ENCODE assay signal across 8 mouse cellular contexts in genomic region chr16:50429692-50430514, GRCm38 (mm10). TPM values are rescaled to one million over a fixed set of nuclear protein-coding genes. Genes with fewer than 3 reads are reported as not detected.
DNase-seq lines count a peak whose midpoint lies in the region; ATAC-seq lines count a peak whose summit lies in the region.

No protein-coding gene starts in this region.

- peak overlapping the region; percentile 96 for H3K4me2 ChIP-seq in forebrain, embryonic 14.5 days (ENCODE audit: low read length)

- H3K4me3 ChIP-seq in forebrain, embryonic 14.5 days (ENCODE audit: low read depth, low read length), result peak overlapping the region; percentile 93

- H3K9me3 ChIP-seq in forebrain, embryonic 14.5 days (replicated peaks; ENCODE audit: control insufficient read depth, low read length), result no peaks in the 10 kb centered on the region

- no peaks in the 10 kb centered on the region for H3K36me3 ChIP-seq in forebrain, embryonic 14.5 days (ENCODE audit: control insufficient read depth, insufficient read depth, low read length)

- no peaks in the 10 kb centered on the region for H3K27me3 ChIP-seq in forebrain, embryonic 14.5 days (replicated peaks; ENCODE audit: control insufficient read depth, insufficient read depth, low read length)

- no peak overlapping the region for H3K27ac ChIP-seq in forebrain, embryonic 14.5 days (ENCODE audit: low read depth, low read length)

- under 1% methylated on average over 54 of the region's 69 CpGs for WGBS in forebrain, embryonic 14.5 days

- peak; percentile 44 for DNase-seq in MN1 (ENCODE audit: low spot score)
- peak; percentile 8 for DNase-seq in c-Kit-positive CD71-positive TER-119-negative erythroid progenitor cells, embryonic 14.5 days (ENCODE audit: low read depth)
- DNase-seq in forebrain, embryonic 14.5 days (ENCODE audit: low spot score), result peak; percentile 52
- peak; percentile 50 for DNase-seq in heart, postnatal 4 days
- peak; percentile 24 to 32 for DNase-seq in layer of hippocampus, postnatal 25 days (ENCODE audit: extremely low spot score in 1 of 2, low spot score in 1 of 2)
- peak; percentile 8 for DNase-seq in lung, postnatal 25 days (ENCODE audit: low spot score)
- peak; percentile 69 for DNase-seq in retina, postnatal 1 day
- DNase-seq in urinary bladder, postnatal 14 days (ENCODE audit: low spot score), result peak; percentile 37

- ATAC-seq in forebrain, embryonic 14.5 days, result 0 out of 2 replicates have a peak, but pooled peaks have one; percentile 2

- H3K9ac ChIP-seq in forebrain, embryonic 14.5 days (ENCODE audit: low read length), result peak overlapping the region; percentile 91

- H3K4me1 ChIP-seq in forebrain, embryonic 14.5 days (ENCODE audit: control insufficient read depth, insufficient read depth, low read length), result no peaks in the 10 kb centered on the region

RNA-seq across cellular contexts. Expression of gene Bbx, which starts 2.3 kb away (rescaled TPM):
- polyA plus RNA-seq in forebrain, embryonic 14.5 days (2014; fragmentation: Nextera tagmentation; extraction: Ambion mirVana), result 11.9 and 15.9 TPM in 2 replicates
- total RNA-seq in heart, postnatal 4 days (2021), result 10 to 100 TPM; 20.0 to 20.6 TPM
- total RNA-seq in layer of hippocampus, postnatal 25 days (2021), result 10 to 100 TPM; 20.9 to 21.3 TPM

Comparison
In these comparisons a context has a peak if more than half of its experiments do, and no peak if none do; other contexts are left out.
1. DNase-seq: peak in every context shown above with its lines; median percentile 69 in retina, postnatal 1 day; 52 in forebrain, embryonic 14.5 days; 50 in heart, postnatal 4 days; 44 in MN1; 37 in urinary bladder, postnatal 14 days; 28 in layer of hippocampus, postnatal 25 days; 8 in c-Kit-positive CD71-positive TER-119-negative erythroid progenitor cells, embryonic 14.5 days; 8 in lung, postnatal 25 days.